Mouse (Mus musculus) gastrocnemius, postnatal 10 days (tissue): ENCODE data around the gene Exoc6b. TPM values are rescaled to one million over a fixed set of nuclear protein-coding genes. Genes with fewer than 3 reads are reported as not detected.
A peak's percentile ranks its signal among the peaks of the same experiment; 100 is the strongest.
"Not testable (repeated sequence)": the region's sequence is repeated elsewhere in the genome, so short reads cannot be mapped to it uniquely, and the experiment has no call there.

Experiments used
- DNase-seq: peaks from one replicate; pipeline ENCODE4 v3.0.0; 2021; ENCODE audit warnings: mixed read lengths
- total RNA-seq, 2 experiments: library from RNA; stranded (reverse); gene quantifications; 2 replicates each; pipeline ENCODE4 v1.2.3; 2021

Exoc6b gene
- total RNA-seq, 2 experiments from 2014 or later = 16.2 to 18.4 TPM

DNA sequence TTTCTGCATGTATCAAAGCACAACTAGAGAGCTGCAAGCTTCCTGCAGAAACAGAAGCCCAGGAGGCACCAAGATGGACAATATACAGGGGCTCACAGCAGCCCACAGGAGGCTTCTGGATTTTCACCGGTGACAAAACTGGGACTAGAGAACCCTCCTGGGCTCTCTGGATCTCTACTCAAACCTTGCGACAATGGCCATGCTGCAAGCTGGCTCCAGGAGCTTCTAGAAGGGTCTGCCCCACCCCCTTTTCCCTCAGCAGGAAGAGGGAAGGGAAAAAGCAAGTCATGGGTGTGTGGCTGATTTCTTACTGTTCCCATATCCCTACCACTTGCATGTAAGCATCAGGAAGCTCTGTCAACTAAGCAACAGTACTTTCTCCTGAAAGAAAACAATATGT is 437.7 kb downstream of the Exoc6b start:
- no peak for DNase-seq

DNA sequence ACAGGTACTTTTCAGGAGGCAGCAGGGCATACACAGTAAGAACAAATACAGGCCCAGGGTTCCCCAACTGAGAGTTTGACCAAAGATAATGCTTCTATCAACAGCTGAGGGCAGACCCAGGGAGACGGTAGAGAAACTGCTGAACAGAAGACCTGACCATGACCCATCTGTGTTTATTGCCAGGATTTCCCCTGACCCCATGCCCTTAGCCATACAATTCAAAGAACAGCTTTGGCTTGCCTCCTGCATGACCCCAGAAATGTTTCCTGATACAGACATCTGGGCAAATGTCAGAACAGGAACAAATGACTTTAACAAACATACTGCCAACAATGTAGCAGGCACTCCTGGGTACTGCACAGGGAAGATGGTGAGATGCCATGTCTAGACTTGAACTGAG is 439.0 kb downstream of the Exoc6b start:
- DNase-seq = no peak

- DNase-seq = no peak
Measured at GRCm38 (mm10) chr6:84628831-84629230, 440.5 kb downstream of the Exoc6b start.

GRCm38 (mm10) chr6:84626398-84626797 is 442.9 kb downstream of the Exoc6b start:
- no peak for DNase-seq

GRCm38 (mm10) chr6:84619166-84619565 is 450.1 kb downstream of the Exoc6b start:
- DNase-seq = no peak

DNA sequence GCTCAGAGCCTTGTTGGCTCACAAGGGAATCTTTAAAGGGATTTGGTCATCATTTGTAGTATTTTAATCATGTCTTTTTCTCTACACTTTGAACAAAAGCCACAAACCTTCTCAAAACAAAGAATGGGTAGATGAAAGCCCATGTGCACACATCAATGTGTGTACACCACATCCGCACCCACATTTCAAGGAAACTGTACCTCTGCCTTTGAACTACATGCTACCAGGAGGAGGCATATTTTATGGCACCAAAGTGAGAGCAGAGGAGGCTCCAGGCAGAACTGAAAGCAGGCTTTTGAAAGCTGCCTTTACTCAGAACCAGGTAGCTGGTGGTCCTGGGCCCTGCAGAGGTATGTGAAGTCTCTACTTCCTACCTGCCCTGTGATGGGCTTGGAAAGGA is 452.3 kb downstream of the Exoc6b start:
- no peak for DNase-seq

DNA sequence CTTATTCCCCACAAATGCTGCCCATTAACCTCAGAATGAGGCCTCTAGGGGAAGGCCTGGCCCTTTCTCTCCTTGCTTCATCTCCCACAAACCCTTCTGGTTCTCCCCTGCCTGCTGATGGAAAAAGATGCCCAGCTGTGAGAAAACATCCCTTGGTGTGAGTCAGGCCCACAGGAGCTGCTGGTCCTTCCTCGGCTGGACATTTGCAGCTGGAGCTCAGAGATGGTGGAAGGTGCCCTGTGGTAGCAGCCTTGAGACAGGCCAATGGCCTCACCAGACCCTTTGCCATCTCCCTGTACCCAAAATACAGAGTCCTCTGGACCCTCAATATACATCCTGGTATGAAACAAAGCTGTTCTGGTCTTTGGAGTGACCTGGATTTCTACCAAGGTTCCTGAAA is 452.7 kb downstream of the Exoc6b start:
- no peak for DNase-seq

- DNase-seq = no peak
Measured at GRCm38 (mm10) chr6:84613561-84613960, 455.8 kb downstream of the Exoc6b start.

DNA sequence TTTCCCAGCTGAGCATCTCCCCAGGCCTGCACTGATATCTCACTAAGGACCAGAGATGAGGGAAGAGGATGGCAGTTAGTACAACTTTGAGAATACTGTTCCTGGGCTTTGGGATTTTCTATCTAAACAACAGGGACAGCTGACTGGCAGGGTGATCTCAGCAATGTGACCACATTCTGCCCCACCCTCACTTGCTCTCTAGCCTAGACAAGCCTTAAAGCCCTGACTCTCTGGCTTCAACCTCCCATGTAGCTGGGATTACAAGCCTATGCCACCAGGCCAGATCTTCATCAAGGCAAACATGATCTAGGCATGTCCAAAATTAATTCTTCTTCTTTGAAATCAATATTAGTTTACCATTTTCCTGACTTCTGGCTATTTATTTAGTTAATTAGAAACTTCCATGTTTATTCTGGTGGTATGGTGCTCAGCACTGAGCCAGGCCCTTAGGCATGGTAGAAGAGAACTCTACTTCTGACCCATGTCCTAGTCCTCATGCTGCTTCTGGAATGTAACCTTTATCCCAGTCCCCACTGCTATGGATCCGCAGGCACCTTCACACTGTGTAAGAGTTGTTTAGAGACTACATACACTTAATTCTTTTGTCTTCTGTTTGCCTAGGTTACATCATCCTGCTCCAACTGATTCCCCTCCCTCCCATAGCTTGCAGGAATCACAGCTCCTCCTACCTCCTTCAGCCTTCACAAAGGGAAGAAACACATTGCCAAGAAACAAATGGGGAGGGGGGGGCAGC is 468.0 kb downstream of the Exoc6b start:
- DNase-seq = no peak

DNA sequence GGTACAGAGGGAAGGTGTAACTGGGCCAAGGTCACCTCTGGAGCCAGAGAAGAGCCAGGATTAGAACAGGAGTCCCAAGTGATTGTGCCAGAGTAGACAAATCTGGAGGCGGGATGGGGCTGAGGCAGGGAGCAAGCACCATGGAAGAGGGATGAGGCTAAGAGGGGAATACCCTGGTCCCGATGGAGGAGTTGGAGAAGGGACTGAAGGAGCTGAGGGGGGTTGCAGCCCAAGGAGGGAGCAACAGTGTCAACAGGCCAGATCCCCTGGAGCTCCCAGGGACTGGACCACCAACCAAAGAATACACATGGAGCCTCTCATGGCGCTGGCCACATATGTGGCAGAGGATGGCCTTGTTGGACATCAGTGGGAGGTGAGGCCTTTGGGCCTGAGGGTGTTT is 470.0 kb downstream of the Exoc6b start:
- DNase-seq = not testable (repeated sequence)

- no peak for DNase-seq
Measured at GRCm38 (mm10) chr6:84598725-84599124, 470.6 kb downstream of the Exoc6b start.

- DNase-seq = no peak
Measured at GRCm38 (mm10) chr6:84594626-84595025, 474.7 kb downstream of the Exoc6b start.

- DNase-seq = no peak
Measured at GRCm38 (mm10) chr6:84593693-84594092, 475.6 kb downstream of the Exoc6b start, which contains the start of gene Cyp26b1. Cyp26b1 (minus strand) TSS chr6:84593908.

DNA sequence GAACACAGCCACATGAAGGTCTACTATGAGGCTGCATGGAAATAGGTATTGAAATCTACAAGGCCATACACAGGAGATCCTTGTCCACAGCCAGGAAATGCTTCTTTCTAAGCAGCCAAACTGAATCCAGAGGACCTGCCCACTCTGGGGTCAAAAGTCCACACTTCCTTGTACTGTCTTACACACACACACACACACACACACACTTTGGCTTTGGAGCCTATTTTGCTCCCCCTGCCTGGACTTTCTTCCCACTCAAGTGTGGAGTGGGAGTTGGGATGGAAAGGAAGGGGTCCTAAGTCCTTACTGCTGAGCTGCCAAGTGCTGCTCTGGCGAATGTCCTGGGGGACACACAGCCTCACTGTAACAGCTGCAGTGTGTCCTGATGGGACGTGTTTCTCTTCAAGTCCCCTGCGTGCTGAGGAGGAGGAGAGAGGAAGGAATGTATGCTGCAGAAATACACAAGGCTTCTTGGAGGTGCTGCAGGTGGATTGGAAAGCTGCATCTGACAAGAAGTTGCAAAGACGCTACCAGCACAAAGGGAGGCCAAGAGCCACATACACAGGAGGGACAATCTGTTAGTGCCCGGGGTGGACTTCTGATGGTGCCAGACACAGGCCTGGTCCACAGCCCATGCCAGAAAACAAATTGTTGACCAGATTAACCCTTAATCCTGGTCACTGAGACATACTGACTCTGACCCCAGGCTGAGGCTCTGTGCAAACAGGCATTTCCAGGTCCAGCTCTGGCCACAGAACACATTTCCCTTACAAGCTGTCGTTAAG is 478.2 kb downstream of the Exoc6b start:
- no peak for DNase-seq

- peak; percentile 93 for DNase-seq
Measured at GRCm38 (mm10) chr6:84589742-84590686, 479.3 kb downstream of the Exoc6b start.

DNA sequence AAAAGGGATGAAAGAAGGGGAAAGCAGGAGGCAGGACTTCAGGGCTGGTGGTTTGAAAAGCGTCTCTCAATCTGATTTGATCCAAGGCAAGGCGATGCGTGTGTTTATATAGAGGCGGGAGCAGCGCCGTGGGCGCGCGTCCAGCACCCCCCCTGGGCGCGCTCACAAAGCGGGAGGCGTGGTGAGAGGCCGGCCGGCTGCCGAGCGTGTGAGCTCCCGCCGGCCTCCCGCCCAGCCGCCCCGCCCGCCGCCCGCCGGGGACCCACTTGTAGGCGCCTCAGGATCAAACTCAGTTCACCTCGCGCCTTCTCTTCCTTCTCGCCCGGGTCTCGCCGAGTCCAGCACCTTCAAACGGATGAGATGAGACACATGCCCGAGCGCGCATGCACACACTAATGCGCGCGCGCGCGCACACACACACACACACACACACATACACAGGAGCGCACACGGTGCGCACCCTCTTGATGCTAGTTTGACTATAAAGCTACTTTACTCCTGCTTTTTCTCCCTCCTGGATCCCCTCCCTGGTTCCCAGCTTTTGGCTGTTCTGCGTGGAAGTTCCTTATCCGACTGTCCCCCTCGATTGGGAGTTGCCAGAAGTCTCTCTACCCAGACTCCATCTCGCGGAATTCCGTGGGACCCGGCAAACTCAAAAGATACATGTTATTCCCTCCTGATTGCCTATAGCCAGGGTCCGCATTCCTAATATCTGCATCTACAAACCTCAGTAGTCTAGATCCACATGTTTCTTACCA is 480.2 kb downstream of the Exoc6b start:
- DNase-seq = peak; percentile 50

- peak; percentile 41 for DNase-seq
Measured at GRCm38 (mm10) chr6:84588221-84588894, 481.0 kb downstream of the Exoc6b start.

DNA sequence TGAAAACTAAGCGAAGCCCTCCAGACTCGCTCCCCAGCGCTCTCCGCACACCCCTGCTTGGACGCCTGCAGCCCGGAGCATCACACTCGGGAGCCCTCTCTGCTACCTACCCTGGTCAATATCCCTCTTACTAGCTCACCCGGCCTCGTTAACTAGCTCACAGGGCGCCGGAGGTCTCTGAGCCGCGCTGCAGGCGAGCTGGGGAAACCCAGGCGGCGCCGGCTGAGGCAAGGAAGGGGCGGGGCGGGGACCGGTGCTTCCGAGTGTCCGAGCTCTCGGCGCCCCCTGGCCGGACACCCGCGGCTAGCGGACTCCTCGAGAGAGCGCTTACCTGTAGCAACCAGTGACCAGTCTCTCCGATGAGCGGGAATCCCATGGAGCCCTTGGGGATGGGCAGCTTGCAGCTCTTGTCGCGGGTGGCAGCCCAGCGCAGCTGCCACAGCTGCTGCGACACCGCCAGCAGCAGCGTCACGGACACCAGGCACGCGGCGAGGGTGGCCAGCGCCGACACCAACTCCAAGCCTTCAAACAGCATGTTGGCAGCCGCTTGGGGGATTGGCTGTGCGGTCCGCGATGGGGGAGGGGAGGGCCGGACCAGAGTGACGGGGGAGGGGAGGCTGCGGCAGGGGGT is 481.7 kb downstream of the Exoc6b start:
- DNase-seq = peak; percentile 65

GRCm38 (mm10) chr6:84586551-84587200 is 482.6 kb downstream of the Exoc6b start:
- DNase-seq = no peak
